Mouse (Mus musculus) stomach, embryonic 15.5 days (tissue): ENCODE results near the gene Nfib. TPM values are rescaled to one million over a fixed set of nuclear protein-coding genes. Genes with fewer than 3 reads are reported as not detected.

Experiments
- ATAC-seq: fragments of 200-750 bp; cut with Nextera tagmentation; 2 replicates; pipeline ENCODE4 v1.8.0; 2017; ENCODE audit warnings: low read depth, moderate number of reproducible peaks, moderate TSS enrichment; ENCODE audit not compliant: insufficient read depth, low FRiP score
- H3K27ac ChIP-seq: fragments of 300-500 bp; sonication (generic); 2 replicates; pipeline ENCODE4 v1.5.1; 2015; ENCODE audit warnings: mild to moderate bottlenecking, inconsistent platforms
- H3K27me3 ChIP-seq: fragments of 300-500 bp; sonication (generic); replicated peaks from 2 replicates; pipeline ENCODE4 v1.6.1; 2015; ENCODE audit warnings: inconsistent platforms
- H3K36me3 ChIP-seq: fragments of 300-500 bp; sonication (generic); 2 replicates; pipeline ENCODE4 v1.6.1; 2015; ENCODE audit warnings: inconsistent platforms
- H3K4me1 ChIP-seq: fragments of 300-500 bp; sonication (generic); 2 replicates; pipeline ENCODE4 v1.6.1; 2015; ENCODE audit warnings: inconsistent platforms
- H3K4me2 ChIP-seq: fragments of 300-500 bp; sonication (generic); 2 replicates; pipeline ENCODE4 v1.6.1; 2015; ENCODE audit warnings: mild to moderate bottlenecking, inconsistent platforms
- H3K4me3 ChIP-seq: fragments of 300-500 bp; sonication (generic); replicated peaks from 2 replicates; pipeline ENCODE4 v1.5.1; 2015; ENCODE audit warnings: inconsistent platforms
- H3K9ac ChIP-seq: fragments of 300-500 bp; sonication (generic); 2 replicates; pipeline ENCODE4 v1.6.1; 2015; ENCODE audit warnings: inconsistent platforms
- H3K9me3 ChIP-seq: fragments of 300-500 bp; sonication (generic); 2 replicates; pipeline ENCODE4 v1.6.1; 2016; ENCODE audit warnings: inconsistent platforms
- WGBS: fragments of 180-500 bp; shearing (Covaris S2); methylation state at CpG from one replicate; pipeline ENCODE4 v1.1.7; 2015; 5-methylcytosine and 5-hydroxymethylcytosine counted together
- polyA plus RNA-seq: library from polyadenylated mRNA; unstranded; fragments of >200 nt; fragmentation: Nextera tagmentation; extraction: Ambion mirVana; gene quantifications from 2 replicates; pipeline ENCODE4 v1.2.1, GENCODE M21; 2015

Gene Nfib
- polyA plus RNA-seq, 1 experiment from 2014 or later: 56.5 TPM

DNA sequence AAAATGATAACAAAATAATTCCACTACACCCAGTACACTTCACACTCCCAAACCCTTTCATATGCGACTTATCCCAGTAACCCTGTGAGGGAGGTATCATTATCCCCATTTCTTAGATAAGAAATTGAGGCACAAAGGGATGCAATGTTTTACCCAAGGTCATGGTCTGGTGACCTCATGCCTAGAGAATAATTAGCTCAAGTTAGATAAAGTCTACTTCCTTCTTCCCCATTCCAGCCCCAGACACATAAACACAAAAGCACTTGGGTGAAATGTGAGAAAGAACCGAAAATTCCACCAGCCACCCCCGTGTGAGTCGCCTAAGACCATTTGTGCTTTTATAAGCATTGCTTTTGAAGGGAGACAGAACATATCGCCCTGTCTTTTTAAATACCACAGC lies 293.6 kb downstream of the Nfib start:
- H3K36me3 ChIP-seq: no peaks in the 10 kb centered on the region
- no peak; the same call in 1 of the 2 replicates for ATAC-seq
- H3K27ac ChIP-seq: peak overlapping the region; percentile 33; the same call in 1 of the 2 replicates
- no peaks in the 10 kb centered on the region for H3K27me3 ChIP-seq
- no peak overlapping the region for H3K9ac ChIP-seq
- no peak overlapping the region for H3K4me3 ChIP-seq
- no peaks in the 10 kb centered on the region for H3K9me3 ChIP-seq
- peaks cover 12% of the 10 kb centered on the region for H3K4me1 ChIP-seq
- no peak overlapping the region for H3K4me2 ChIP-seq
- WGBS: 23% methylated on average over 5 of the region's 5 CpGs

- Histone ChIP-seq H3K4me1 (peaks cover 21% of the 10 kb centered on the region), H3K4me3 (no peak overlapping the region)
- ATAC-seq: no peak
Observed at GRCm38 (mm10) chr4:82408463-82409404, 296.8 kb downstream of the Nfib start.

GRCm38 (mm10) chr4:82406511-82406910 lies 299.0 kb downstream of the Nfib start:
- H3K4me3 ChIP-seq: no peak overlapping the region
- H3K27me3 ChIP-seq: no peaks in the 10 kb centered on the region
- H3K27ac ChIP-seq: no peak overlapping the region
- H3K9ac ChIP-seq: no peak overlapping the region
- H3K9me3 ChIP-seq: no peaks in the 10 kb centered on the region
- H3K36me3 ChIP-seq: no peaks in the 10 kb centered on the region
- WGBS: 69% methylated on average over 6 of the region's 6 CpGs
- no peak for ATAC-seq
- H3K4me2 ChIP-seq: no peak overlapping the region
- peaks cover 25% of the 10 kb centered on the region for H3K4me1 ChIP-seq

More at GRCm38 (mm10) chr4:82408463-82409404, 296.8 kb downstream of the Nfib start:
- H3K27me3 ChIP-seq: no peaks in the 10 kb centered on the region
- no peaks in the 10 kb centered on the region for H3K9me3 ChIP-seq
- no peak overlapping the region for H3K9ac ChIP-seq
- 58% methylated on average over 22 of the region's 22 CpGs for WGBS
- no peak overlapping the region for H3K4me2 ChIP-seq
- H3K27ac ChIP-seq: peak overlapping the region; percentile 23; the same call in 1 of the 2 replicates
- H3K36me3 ChIP-seq: no peaks in the 10 kb centered on the region

GRCm38 (mm10) chr4:82405791-82406190 lies 299.8 kb downstream of the Nfib start:
- Histone ChIP-seq H3K9me3 (no peaks in the 10 kb centered on the region), H3K27me3 (no peaks in the 10 kb centered on the region), H3K9ac (no peak overlapping the region), H3K4me1 (peaks cover 29% of the 10 kb centered on the region), H3K36me3 (no peaks in the 10 kb centered on the region), H3K27ac (no peak overlapping the region), H3K4me3 (no peak overlapping the region), H3K4me2 (no peak overlapping the region)
- ATAC-seq: no peak
- WGBS: 88% methylated on average over 5 of the region's 5 CpGs

DNA sequence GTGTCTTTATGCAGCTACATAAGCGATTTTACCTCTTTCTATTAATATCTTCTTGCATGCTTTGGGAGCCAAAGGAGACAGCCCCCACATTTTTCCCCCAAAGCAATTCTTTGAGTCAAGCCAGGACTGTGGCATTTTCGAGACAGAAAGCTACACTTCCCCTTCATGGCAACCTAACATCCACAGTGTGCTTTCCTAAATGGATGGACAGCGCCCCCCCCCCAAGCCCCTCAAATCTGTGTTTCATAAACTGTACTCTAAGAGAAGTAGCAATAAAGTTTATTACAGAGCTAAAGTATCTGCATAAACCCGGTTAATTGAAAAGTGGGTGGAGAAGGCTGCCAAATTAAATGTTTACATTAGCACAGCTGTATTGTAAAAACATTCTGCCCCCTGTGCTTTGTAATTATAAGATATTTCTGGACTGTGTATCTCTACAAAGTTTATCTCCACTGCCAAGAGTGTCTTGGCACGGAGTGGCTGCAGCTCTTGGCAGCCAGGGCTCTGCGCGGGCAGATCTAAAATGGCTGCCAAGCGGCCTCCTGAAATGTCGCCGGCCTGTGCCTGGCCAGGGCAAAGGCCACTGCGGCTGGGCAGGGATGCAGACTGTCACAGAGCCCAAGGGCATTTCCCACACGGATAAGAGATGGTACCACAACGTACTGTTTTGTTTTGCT lies 301.4 kb downstream of the Nfib start:
- Histone ChIP-seq H3K4me1 (peaks cover 41% of the 10 kb centered on the region), H3K27me3 (no peaks in the 10 kb centered on the region), H3K36me3 (no peaks in the 10 kb centered on the region), H3K9me3 (no peaks in the 10 kb centered on the region), H3K4me2 (no peak overlapping the region), H3K27ac (peak overlapping the region; percentile 71), H3K4me3 (no peak overlapping the region), H3K9ac (no peak overlapping the region)
- 46% methylated on average over 13 of the region's 13 CpGs for WGBS
- ATAC-seq: peak; percentile 44; the same call in 1 of the 2 replicates

DNA sequence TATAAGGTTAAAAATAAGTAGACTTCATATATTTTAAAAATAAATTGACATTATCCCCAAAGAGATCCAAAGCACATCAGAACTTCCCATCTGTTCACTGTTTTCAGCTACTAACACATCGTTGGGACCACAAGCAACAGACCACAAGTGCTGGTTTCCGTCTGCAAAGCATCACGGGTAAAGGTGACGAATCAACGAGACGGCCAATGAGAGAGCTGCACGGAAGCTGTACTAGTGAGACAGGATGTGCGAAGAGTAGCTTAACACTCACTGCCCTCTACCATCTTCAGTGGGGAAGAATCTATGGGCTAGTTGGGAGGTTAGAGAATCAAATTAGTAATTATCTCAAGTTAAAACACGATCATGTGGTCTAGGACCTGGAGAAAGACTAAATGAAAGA lies 302.9 kb downstream of the Nfib start:
- Histone ChIP-seq H3K4me1 (peaks cover 37% of the 10 kb centered on the region), H3K27me3 (no peaks in the 10 kb centered on the region), H3K9me3 (no peaks in the 10 kb centered on the region), H3K36me3 (no peaks in the 10 kb centered on the region), H3K4me3 (no peak overlapping the region), H3K9ac (no peak overlapping the region), H3K27ac (no peak overlapping the region), H3K4me2 (no peak overlapping the region)
- WGBS: 92% methylated on average over 9 of the region's 9 CpGs
- no peak for ATAC-seq

DNA sequence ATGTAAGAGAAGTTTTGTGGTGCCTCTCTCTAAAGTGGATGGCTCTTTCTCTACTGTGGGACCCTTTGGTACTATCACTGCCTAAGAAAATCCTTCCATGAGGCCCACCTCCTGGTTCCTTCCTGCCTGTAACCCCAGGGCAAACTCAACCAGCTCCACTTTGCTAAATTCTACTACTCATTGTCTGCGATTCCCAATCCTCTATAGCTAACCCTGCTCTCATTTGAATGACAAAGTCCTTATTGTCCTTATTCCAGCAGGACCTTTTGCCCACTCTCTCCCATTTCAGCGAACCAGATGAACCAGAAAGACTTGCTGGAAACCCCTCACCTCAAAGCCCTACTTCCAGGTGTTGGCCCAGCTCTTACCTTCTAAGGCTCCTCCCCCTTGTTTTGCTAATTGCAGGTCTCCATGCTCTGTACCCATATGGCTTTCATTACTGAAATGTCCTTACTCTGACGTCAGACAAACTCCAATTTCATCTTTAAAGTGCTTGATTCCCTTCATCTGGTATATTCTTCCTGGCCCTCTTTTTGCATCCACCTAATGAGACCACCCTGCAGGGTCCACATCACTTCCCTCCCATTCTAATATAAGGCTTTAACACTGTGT lies 304.0 kb downstream of the Nfib start:
- Histone ChIP-seq H3K27ac (no peak overlapping the region), H3K36me3 (no peaks in the 10 kb centered on the region), H3K9me3 (no peaks in the 10 kb centered on the region), H3K4me1 (peaks cover 40% of the 10 kb centered on the region), H3K9ac (no peak overlapping the region), H3K4me2 (no peak overlapping the region), H3K27me3 (no peaks in the 10 kb centered on the region), H3K4me3 (no peak overlapping the region)
- no peak for ATAC-seq
- WGBS: 45% methylated on average over 3 of the region's 3 CpGs

GRCm38 (mm10) chr4:82400536-82400935 lies 305.0 kb downstream of the Nfib start:
- Histone ChIP-seq H3K4me1 (peaks cover 37% of the 10 kb centered on the region), H3K27ac (peak overlapping the region; percentile 71), H3K4me2 (0 out of 2 replicates have a peak overlapping the region, but pooled peaks have one; percentile 3), H3K4me3 (no peak overlapping the region), H3K36me3 (no peaks in the 10 kb centered on the region), H3K9me3 (no peaks in the 10 kb centered on the region), H3K27me3 (no peaks in the 10 kb centered on the region), H3K9ac (no peak overlapping the region)
- peak; percentile 61; the same call in 1 of the 2 replicates for ATAC-seq
- 17% methylated on average over 5 of the region's 5 CpGs for WGBS

- peak overlapping the region; percentile 71 for H3K27ac ChIP-seq
- H3K4me1 ChIP-seq: peaks cover 34% of the 10 kb centered on the region
- 42% methylated on average over 11 of the region's 11 CpGs for WGBS
- no peak overlapping the region for H3K9ac ChIP-seq
- no peaks in the 10 kb centered on the region for H3K27me3 ChIP-seq
- no peak overlapping the region for H3K4me3 ChIP-seq
- ATAC-seq: no peak
- H3K4me2 ChIP-seq: no peak overlapping the region
- no peaks in the 10 kb centered on the region for H3K9me3 ChIP-seq
- H3K36me3 ChIP-seq: no peaks in the 10 kb centered on the region
Observed at GRCm38 (mm10) chr4:82399406-82400380, 305.9 kb downstream of the Nfib start.

DNA sequence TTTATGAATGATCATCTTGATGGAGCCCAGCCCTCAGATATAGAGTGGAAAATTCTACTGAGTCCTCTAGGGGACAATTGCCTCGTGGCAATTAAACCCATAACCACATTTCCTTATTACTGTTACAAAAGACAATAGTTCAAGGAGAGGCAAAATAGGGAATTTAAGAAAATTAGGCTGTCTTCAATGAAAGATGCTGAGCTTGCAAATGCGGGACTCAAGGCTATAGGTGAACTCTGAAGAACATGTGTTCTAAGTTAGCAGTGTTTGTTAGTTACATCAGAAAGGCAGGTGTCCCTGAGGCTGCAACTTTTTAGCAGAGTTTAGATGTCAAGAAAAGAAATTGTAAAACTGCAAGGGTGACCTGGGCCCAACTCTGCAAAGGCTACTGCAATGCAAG lies 307.3 kb downstream of the Nfib start:
- no peak overlapping the region for H3K4me2 ChIP-seq
- peaks cover 26% of the 10 kb centered on the region for H3K4me1 ChIP-seq

GRCm38 (mm10) chr4:82396805-82397204 lies 308.7 kb downstream of the Nfib start:
- no peak for ATAC-seq
- Histone ChIP-seq H3K27me3 (no peaks in the 10 kb centered on the region), H3K9me3 (no peaks in the 10 kb centered on the region), H3K27ac (no peak overlapping the region), H3K4me2 (no peak overlapping the region), H3K4me1 (peaks cover 30% of the 10 kb centered on the region), H3K4me3 (no peak overlapping the region), H3K36me3 (no peaks in the 10 kb centered on the region), H3K9ac (no peak overlapping the region)
- WGBS: 83% methylated on average over 2 of the region's 2 CpGs

More for the DNA sequence above, 307.3 kb downstream of the Nfib start:
- no peak for ATAC-seq
- Histone ChIP-seq H3K4me3 (no peak overlapping the region), H3K9me3 (no peaks in the 10 kb centered on the region), H3K36me3 (no peaks in the 10 kb centered on the region), H3K27me3 (no peaks in the 10 kb centered on the region), H3K9ac (no peak overlapping the region), H3K27ac (no peak overlapping the region)
- whole genome bisulfite sequencing: 77% methylated on average over 2 of the region's 2 CpGs
